Mouse (Mus musculus) embryonic facial prominence, embryonic 13.5 days (tissue): ENCODE measurements around the gene Pfn4. TPM values are rescaled to one million over a fixed set of nuclear protein-coding genes. Genes with fewer than 3 reads are reported as not detected.
"Not testable (repeated sequence)": the region's sequence is repeated elsewhere in the genome, so short reads cannot be mapped to it uniquely, and the experiment has no call there.

Experiments used
- ATAC-seq: fragments of 200-750 bp; cut with Nextera tagmentation; 2 replicates; pipeline ENCODE4 v1.8.0; 2017; ENCODE audit warnings: low read depth; ENCODE audit not compliant: insufficient number of reproducible peaks, insufficient read depth, low FRiP score, low TSS enrichment
- H3K27ac ChIP-seq: fragments of 300-500 bp; sonication (generic); 2 replicates; pipeline ENCODE4 v1.5.1; 2015; ENCODE audit warnings: moderate library complexity, mild to moderate bottlenecking, inconsistent platforms
- H3K27me3 ChIP-seq: fragments of 300-500 bp; sonication (generic); 2 replicates; pipeline ENCODE4 v1.6.1; 2015; ENCODE audit warnings: mild to moderate bottlenecking, inconsistent platforms
- H3K36me3 ChIP-seq: fragments of 300-500 bp; sonication (generic); 2 replicates; pipeline ENCODE4 v1.6.1; 2015; ENCODE audit warnings: mild to moderate bottlenecking, inconsistent platforms
- H3K4me1 ChIP-seq: fragments of 300-500 bp; sonication (generic); 2 replicates; pipeline ENCODE4 v1.6.1; 2015; ENCODE audit warnings: inconsistent platforms
- H3K4me2 ChIP-seq: fragments of 300-500 bp; sonication (generic); 2 replicates; pipeline ENCODE4 v1.6.1; 2015; ENCODE audit warnings: moderate library complexity, mild to moderate bottlenecking, inconsistent platforms
- H3K4me3 ChIP-seq: fragments of 300-500 bp; sonication (generic); 2 replicates; pipeline ENCODE4 v1.5.1; 2015; ENCODE audit warnings: mild to moderate bottlenecking, inconsistent platforms
- H3K9ac ChIP-seq: fragments of 300-500 bp; sonication (generic); 2 replicates; pipeline ENCODE4 v1.6.1; 2015; ENCODE audit warnings: mild to moderate bottlenecking, inconsistent platforms
- H3K9me3 ChIP-seq: fragments of 300-500 bp; sonication (generic); 2 replicates; pipeline ENCODE4 v1.6.1; 2016; ENCODE audit warnings: inconsistent platforms
- WGBS: fragments of 180-500 bp; shearing (Covaris S2); methylation state at CpG from one replicate; pipeline ENCODE4 v1.1.7; 2015; ENCODE audit warnings: mixed read lengths; 5-methylcytosine and 5-hydroxymethylcytosine counted together
- polyA plus RNA-seq: library from polyadenylated mRNA; unstranded; fragments of >200 nt; fragmentation: Nextera tagmentation; extraction: Ambion mirVana; gene quantifications from 2 replicates; pipeline ENCODE4 v1.2.1, GENCODE M21; 2015

Pfn4 gene
- polyA plus RNA-seq, 1 experiment from 2014 or later = 5.3 TPM

DNA sequence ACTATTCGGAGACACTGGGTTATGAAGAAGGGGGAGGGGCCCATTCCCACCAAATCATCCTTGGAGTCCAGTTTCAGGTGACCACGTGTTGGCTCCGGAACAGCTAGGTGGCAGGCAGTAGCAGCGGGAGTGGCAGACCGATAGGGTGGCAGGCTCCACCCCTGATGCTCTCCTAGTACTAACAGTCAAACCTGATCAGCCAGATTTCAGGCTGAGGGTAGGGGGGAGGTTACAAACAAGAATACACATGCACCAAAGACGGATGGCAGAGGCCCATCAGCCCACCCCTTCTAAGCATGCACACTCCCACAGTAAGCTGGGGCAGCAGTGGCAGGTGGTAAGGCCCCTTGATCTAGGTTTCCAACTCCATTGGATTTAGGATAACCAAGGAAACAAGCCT, 28.6 kb downstream of the Pfn4 start:
- H3K4me2 ChIP-seq, H3K9me3 ChIP-seq, H3K27ac ChIP-seq, H3K36me3 ChIP-seq, H3K4me1 ChIP-seq, H3K9ac ChIP-seq, H3K4me3 ChIP-seq, H3K27me3 ChIP-seq: not testable (repeated sequence)
- ATAC-seq = peak; percentile 52; the same call in 1 of the 2 replicates
- WGBS = 56% methylated on average over 6 of the region's 6 CpGs

DNA sequence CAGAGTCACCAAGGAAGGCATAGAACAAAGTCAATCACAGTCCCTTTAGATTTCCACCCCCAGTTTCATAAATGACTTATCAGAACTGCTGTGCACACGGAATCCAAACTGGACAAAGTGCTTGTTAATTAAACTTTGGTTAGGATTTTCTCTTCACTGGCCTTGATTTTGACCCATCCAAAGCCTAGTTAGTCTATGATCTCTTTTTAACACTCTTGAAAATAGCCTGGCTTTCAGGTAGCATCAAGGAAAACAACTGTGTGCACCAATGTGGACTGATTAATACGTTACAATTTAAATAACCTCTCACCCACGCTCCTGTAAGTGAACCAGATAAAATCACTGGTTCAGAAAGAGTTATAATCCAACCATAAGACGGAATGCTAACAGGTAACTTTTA, 42.2 kb downstream of the Pfn4 start:
- Histone ChIP-seq H3K4me2 (no peak overlapping the region), H3K9ac (no peak overlapping the region), H3K4me1 (no peaks in the 10 kb centered on the region), H3K36me3 (no peaks in the 10 kb centered on the region), H3K27ac (no peak overlapping the region), H3K4me3 (no peak overlapping the region), H3K27me3 (no peaks in the 10 kb centered on the region), H3K9me3 (no peaks in the 10 kb centered on the region)
- ATAC-seq = no peak
- 76% methylated on average over 4 of the region's 4 CpGs for WGBS

DNA sequence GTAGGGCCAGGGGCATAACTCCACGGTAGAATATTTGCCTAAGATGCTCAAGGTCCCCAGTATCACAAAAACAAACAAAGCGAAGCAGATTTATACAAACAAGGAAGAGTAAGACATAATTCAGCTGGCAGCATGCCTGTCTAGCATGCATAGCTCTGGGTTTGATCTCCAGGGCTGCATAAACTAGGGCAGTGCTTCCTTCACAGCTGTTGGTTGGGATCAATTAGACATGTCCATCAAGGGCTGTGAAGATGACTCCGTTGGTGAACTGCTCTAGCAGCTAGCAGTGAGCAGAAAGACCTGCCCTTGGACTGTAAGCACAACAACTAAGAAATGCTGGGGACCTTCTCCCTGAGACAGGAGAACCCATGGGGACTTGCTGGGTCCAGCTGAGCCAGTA, 42.9 kb downstream of the Pfn4 start:
- H3K36me3 ChIP-seq = no peaks in the 10 kb centered on the region
- no peak overlapping the region for H3K9ac ChIP-seq
- ATAC-seq = no peak
- no peak overlapping the region for H3K4me3 ChIP-seq
- WGBS = 49% methylated on average over 3 of the region's 3 CpGs
- H3K9me3 ChIP-seq = no peaks in the 10 kb centered on the region
- H3K27me3 ChIP-seq = no peaks in the 10 kb centered on the region
- H3K4me1 ChIP-seq = 0 out of 2 replicates have a peak, but pooled peaks cover 4% of the 10 kb centered on the region
- no peak overlapping the region for H3K27ac ChIP-seq
- H3K4me2 ChIP-seq = no peak overlapping the region

DNA sequence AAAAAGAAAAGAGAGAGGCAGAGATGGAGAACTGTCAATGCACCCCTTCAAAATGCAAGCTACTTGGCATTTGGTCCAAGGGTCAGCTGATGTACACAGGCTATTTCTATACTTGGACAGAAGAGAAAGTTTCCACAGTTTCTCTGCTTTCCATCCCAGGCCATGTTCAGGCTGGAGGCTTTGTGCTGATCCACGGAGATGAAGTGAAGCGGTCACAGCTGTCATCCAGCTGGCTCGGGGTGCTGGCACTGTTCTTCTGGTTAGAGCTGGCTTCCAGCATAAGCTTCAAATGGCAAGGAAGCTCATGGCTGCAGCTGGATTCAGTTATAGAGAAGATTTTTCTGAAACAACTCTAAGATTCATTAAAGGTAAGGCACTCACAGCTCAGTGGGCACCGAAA, 44.8 kb downstream of the Pfn4 start:
- Histone ChIP-seq H3K36me3 (no peaks in the 10 kb centered on the region), H3K4me1 (peaks cover 9% of the 10 kb centered on the region; the same call in 1 of the 2 replicates), H3K27me3 (no peaks in the 10 kb centered on the region), H3K4me3 (no peak overlapping the region), H3K9me3 (no peaks in the 10 kb centered on the region), H3K27ac (no peak overlapping the region), H3K4me2 (no peak overlapping the region), H3K9ac (no peak overlapping the region)
- ATAC-seq = no peak
- WGBS = 68% methylated on average over 4 of the region's 4 CpGs

DNA sequence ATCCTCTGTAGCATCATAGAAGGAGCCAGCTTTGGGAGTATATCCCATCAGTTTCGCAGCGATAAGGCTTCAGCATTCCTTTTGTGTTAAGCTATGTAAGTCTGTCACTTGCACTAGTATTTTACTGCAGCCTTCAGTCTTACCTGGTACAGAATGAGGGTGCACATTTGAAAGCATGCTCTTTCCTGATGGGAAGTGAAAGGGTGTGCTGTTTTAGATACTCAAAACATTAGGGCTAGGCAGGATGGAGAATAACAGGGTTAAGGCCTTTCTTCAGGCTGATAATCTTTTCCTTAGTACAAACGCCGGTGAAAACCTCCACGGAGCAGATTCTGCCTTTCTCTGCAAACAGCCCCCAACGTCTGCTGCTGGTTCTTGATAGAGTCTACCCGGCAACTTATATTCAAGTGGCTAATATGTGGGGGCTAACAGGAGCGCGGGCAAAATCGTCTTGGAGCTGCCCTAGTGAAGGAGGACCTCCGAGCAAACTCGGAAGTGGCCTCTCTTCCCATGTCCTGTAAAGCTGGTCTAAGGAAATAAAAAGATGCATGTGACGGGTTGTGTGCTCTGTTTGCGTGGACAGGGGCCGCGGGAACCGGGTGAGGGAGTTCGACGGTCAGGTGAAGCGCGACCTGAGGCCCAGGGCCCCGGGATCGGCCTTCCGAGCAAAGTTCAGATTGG, 48.0 kb downstream of the Pfn4 start:
- H3K4me1 ChIP-seq = peaks cover 14% of the 10 kb centered on the region
- H3K27me3 ChIP-seq = no peaks in the 10 kb centered on the region
- peaks cover 19% of the 10 kb centered on the region for H3K36me3 ChIP-seq
- peak overlapping the region; percentile 78 for H3K4me3 ChIP-seq
- peak; percentile 7 for ATAC-seq
- H3K9me3 ChIP-seq = no peaks in the 10 kb centered on the region
- H3K27ac ChIP-seq = peak overlapping the region; percentile 93
- H3K9ac ChIP-seq = peak overlapping the region; percentile 80
- 9% methylated on average over 24 of the region's 24 CpGs for WGBS
- peak overlapping the region; percentile 78 for H3K4me2 ChIP-seq

DNA sequence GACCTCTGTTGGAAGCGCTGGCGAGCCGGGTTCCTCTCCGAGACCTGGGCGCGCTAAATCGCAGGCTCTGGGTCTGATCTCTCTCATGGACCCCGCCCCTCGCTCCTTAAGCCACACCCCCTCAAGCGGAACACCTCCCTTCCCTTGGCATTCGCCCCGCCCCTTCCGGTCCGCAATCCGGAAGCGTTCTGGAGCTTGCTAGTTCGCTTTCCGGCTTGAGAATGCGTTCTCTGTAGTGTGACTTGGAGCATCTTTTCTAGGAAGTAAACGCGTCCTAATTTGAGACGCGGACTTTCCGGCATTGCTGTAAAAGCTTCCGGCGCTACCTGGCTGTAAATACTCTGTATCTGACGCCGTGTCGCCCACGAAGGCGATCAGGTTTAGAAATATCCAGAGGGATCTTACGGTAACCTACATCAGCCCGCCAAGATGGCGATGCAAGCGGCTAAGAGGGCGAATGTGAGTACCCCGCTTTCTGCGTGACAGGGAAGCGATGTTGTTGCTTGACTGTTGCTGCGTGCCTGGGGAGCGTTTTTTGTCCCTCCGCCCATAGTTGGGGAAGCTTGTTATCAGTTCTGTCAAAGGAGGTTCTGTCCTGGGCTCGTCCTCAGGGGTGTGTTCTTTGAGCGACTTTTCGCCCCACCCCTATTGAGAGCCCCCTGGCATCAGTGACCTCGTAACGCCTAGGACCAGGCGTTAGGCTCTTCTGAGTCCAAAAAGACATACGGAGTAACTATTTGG, 48.7 kb downstream of the Pfn4 start, which contains the start of gene Sf3b6:
Gene Sf3b6 (plus strand): TSS at position 184 of the 741 bp plus-strand sequence.
- Histone ChIP-seq H3K36me3 (peaks cover 26% of the 10 kb centered on the region), H3K9me3 (no peaks in the 10 kb centered on the region), H3K4me3 (peak within 1 kb of the TSS; percentile 78), H3K4me1 (peaks cover 14% of the 10 kb centered on the region), H3K27ac (peak within 1 kb of the TSS; percentile 93), H3K9ac (peak within 1 kb of the TSS; percentile 80), H3K27me3 (no peaks in the 10 kb centered on the region), H3K4me2 (peak within 1 kb of the TSS; percentile 78)
- WGBS = under 1% methylated on average over 49 of the region's 49 CpGs
- ATAC-seq = peak; percentile 96

DNA sequence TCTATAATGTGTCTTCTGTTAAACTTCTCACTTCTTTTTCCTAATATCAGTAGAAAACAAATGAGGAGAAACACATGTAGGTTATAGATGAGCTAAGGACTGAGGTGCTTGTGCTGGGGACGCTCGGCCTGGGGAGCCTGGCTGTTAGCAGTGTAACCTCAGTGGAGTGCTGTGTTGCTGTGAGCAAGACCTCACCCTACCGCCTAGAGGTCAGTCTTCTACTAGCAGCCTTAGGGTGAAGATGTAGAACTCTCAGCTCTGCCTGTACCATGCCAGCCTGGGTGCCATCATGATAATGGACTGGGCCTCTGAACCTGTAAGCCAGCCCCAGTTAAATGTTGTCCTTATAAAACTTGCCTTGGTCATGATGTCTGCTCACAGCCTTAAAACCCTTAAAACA, 58.4 kb downstream of the Pfn4 start:
- 67% methylated on average over 3 of the region's 3 CpGs for WGBS
- Histone ChIP-seq H3K4me1 (no peaks in the 10 kb centered on the region), H3K27me3 (no peaks in the 10 kb centered on the region), H3K4me2 (no peak overlapping the region), H3K4me3 (no peak overlapping the region), H3K36me3 (peaks cover 86% of the 10 kb centered on the region), H3K9ac (no peak overlapping the region), H3K27ac (no peak overlapping the region), H3K9me3 (no peaks in the 10 kb centered on the region)
- no peak for ATAC-seq

Other genes with a start within 250 kb of the Pfn4 start
- 32.7 and 34.0 TPM in 2 replicates for gene Itsn2, start 176.4 kb upstream of the Pfn4 start, polyA plus RNA-seq
- gene Gm3625, start 176.1 kb upstream of the Pfn4 start, polyA plus RNA-seq = not detected in 2 replicates
- gene Fam228a, start 30.6 kb upstream of the Pfn4 start, polyA plus RNA-seq = 0.70 and 0.98 TPM in 2 replicates
- gene Fam228b, start 245 bp downstream of the Pfn4 start, polyA plus RNA-seq = 4.4 and 6.0 TPM in 2 replicates
- 263 and 290 TPM in 2 replicates for gene Sf3b6, start 48.5 kb downstream of the Pfn4 start, polyA plus RNA-seq
- gene Fkbp1b, start 72.6 kb downstream of the Pfn4 start, polyA plus RNA-seq = 12.6 and 14.0 TPM in 2 replicates
- gene Wdcp, start 74.3 kb downstream of the Pfn4 start, polyA plus RNA-seq = 20.2 and 21.5 TPM in 2 replicates
- 1.8 and 2.7 TPM in 2 replicates for gene Mfsd2b, start 105.3 kb downstream of the Pfn4 start, polyA plus RNA-seq
- gene Ubxn2a, start 138.7 kb downstream of the Pfn4 start, polyA plus RNA-seq = 22.0 and 28.6 TPM in 2 replicates
- 14.9 and 16.6 TPM in 2 replicates for gene Atad2b, start 148.3 kb downstream of the Pfn4 start, polyA plus RNA-seq